Mouse (Mus musculus): ENCODE data around the gene Mdm2.

DNA sequence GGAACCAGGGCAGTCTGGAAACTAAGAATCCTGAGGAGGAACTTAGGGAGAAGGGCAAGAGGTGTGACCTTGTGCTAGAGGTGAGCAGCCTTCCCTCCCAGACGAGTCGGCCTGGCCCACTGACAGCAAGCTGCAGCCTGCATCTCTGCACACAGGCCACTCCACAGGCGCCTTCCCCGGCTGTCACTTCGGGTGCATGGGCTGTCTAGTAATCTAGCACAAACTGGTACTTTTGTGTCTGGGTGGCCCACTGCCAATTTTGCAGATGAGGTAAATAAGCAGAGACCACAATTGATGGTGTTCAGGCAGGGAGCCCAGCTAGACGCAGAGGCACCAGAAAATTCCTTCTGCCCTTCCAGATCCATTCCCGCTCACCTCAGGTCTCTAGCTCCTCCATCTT is 37.9 kb downstream of the Mdm2 start:
- TF ChIP-seq EP300 (optimal IDR thresholded peaks at IDR 0.05) (no peak), CTCF (IDR thresholded peaks at IDR 0.05; ENCODE audit: low read depth) (no peak)

Measured in stomach, postnatal 0 days (tissue).